Comparison of ENCODE assay signal across 8 mouse cellular contexts in genomic region chr2:20967101-20967645, GRCm38 (mm10). TPM values are rescaled to one million over a fixed set of nuclear protein-coding genes. Genes with fewer than 3 reads are reported as not detected.
DNase-seq lines count a peak whose midpoint lies in the region; ATAC-seq and TF ChIP-seq lines count a peak whose summit lies in the region.

No protein-coding gene starts in this region.

- peak overlapping the region; percentile 98 for H3K4me2 ChIP-seq in CH12.LX (ENCODE audit: insufficient read depth, low read depth, poor library complexity, severe bottlenecking)
- H3K4me2 ChIP-seq in kidney, embryonic 16.5 days (replicated peaks; ENCODE audit: low read depth, low read length): peak overlapping the region; percentile 91
- peak overlapping the region; percentile 88 for H3K4me2 ChIP-seq in lung, postnatal 0 days (replicated peaks; ENCODE audit: low read depth, low read length)

- H3K27ac ChIP-seq in CH12.LX (ENCODE audit: insufficient read depth, low read depth): no peak overlapping the region
- peak overlapping the region; percentile 94 for H3K27ac ChIP-seq in kidney, embryonic 16.5 days (ENCODE audit: low read length)
- peak overlapping the region; percentile 98 for H3K27ac ChIP-seq in lung, postnatal 0 days (ENCODE audit: low read length)

- DNase-seq in CH12.LX (ENCODE audit: extremely low read depth): no peak
- DNase-seq in Muller cell, postnatal 12 days (ENCODE audit: inconsistent ontology term): peak; percentile 61
- DNase-seq in embryo, embryonic 10.5 days (ENCODE audit: low spot score): peak; percentile 72
- DNase-seq in heart, adult 9 months (ENCODE audit: low spot score in 2 of 2): peak; percentile 51 to 61
- peak; percentile 57 for DNase-seq in lung, postnatal 0 days (ENCODE audit: low spot score)
- peak; percentile 25 for DNase-seq in right cerebral cortex, postnatal 4 days
- DNase-seq in frontal cortex, postnatal 25 days (ENCODE audit: low spot score in 2 of 2): no peak

- H3K79me2 ChIP-seq in CH12.LX (replicated peaks; ENCODE audit: control insufficient read depth, extremely low read depth, insufficient read depth, poor library complexity, severe bottlenecking): peaks cover 32% of the 10 kb centered on the region

- H3K36me3 ChIP-seq in CH12.LX (replicated peaks in 1 of 2; ENCODE audit: control insufficient read depth in 1 of 2, insufficient read depth in 1 of 2, low read length in 1 of 2): peaks cover 0 to 6% of the 10 kb centered on the region in 2 experiments
- no peaks in the 10 kb centered on the region for H3K36me3 ChIP-seq in kidney, embryonic 16.5 days (ENCODE audit: insufficient read depth, low read length)
- no peaks in the 10 kb centered on the region for H3K36me3 ChIP-seq in lung, postnatal 0 days (ENCODE audit: insufficient read depth, low read length)

- dilution Hi-C loops in CH12.LX (cut with MboI; ENCODE audit: extremely low pct_ligation_motif_present, extremely low pct_unique_long_range_greater_than_20kb, low sequenced_read_pairs): no loop called here

- 2% methylated on average over 13 of the region's 13 CpGs for WGBS in kidney, embryonic 16.5 days
- WGBS in lung, postnatal 0 days: 3% methylated on average over 13 of the region's 13 CpGs

- TF ChIP-seq POLR2A in CH12.LX (IDR thresholded peaks at IDR 0.05; ENCODE audit: low read depth, low read length): no peak

- H3K9me3 ChIP-seq in CH12.LX (replicated peaks; ENCODE audit: low read length): no peaks in the 10 kb centered on the region
- H3K9me3 ChIP-seq in kidney, embryonic 16.5 days (ENCODE audit: low read length): no peaks in the 10 kb centered on the region
- no peaks in the 10 kb centered on the region for H3K9me3 ChIP-seq in lung, postnatal 0 days (ENCODE audit: low read length)

- TF ChIP-seq CTCF in CH12.LX (conservative IDR thresholded peaks at IDR 0.05 in 1 of 2, IDR thresholded peaks at IDR 0.05 in 1 of 2; ENCODE audit: low read depth in 2 of 2, low read length in 2 of 2): no peak
- TF ChIP-seq CTCF in lung, postnatal 0 days (IDR thresholded peaks at IDR 0.05): no peak

- no peak for ATAC-seq in kidney, embryonic 16.5 days (ENCODE audit: low FRiP score, low TSS enrichment)
- no peak for ATAC-seq in lung, postnatal 0 days

- H3K4me3 ChIP-seq in CH12.LX (replicated peaks in 1 of 3; ENCODE audit: low read depth in 2 of 3, low read length in 2 of 3, poor library complexity in 1 of 3): peak overlapping the region; percentile 69 to 93 (median 79)
- peak overlapping the region; percentile 87 for H3K4me3 ChIP-seq in kidney, embryonic 16.5 days (ENCODE audit: low read length)
- peak overlapping the region; percentile 95 for H3K4me3 ChIP-seq in lung, postnatal 0 days (ENCODE audit: low read depth, low read length)

- no peak for TF ChIP-seq EP300 in CH12.LX (IDR thresholded peaks at IDR 0.05; ENCODE audit: low read length)
- TF ChIP-seq EP300 in lung, postnatal 0 days (IDR thresholded peaks at IDR 0.05): no peak

- in situ Hi-C loops in CH12.LX (cut with MboI; ENCODE audit: low pct_ligation_motif_present, low pct_unique_long_range_greater_than_20kb, low sequenced_read_pairs): loop anchor here (10.0 kb wide), 1 partner anchor 52 kb away; no protein-coding TSS in a partner anchor

- H3K9ac ChIP-seq in CH12.LX (ENCODE audit: insufficient read depth, low read depth): peak overlapping the region; percentile 83
- peak overlapping the region; percentile 97 for H3K9ac ChIP-seq in kidney, embryonic 16.5 days (replicated peaks; ENCODE audit: low read length)
- H3K9ac ChIP-seq in lung, postnatal 0 days (replicated peaks; ENCODE audit: low read depth): peak overlapping the region; percentile 86

- no peak for TF ChIP-seq RAD21 in CH12.LX (IDR thresholded peaks at IDR 0.05; ENCODE audit: low read depth, low read length)

- no peaks in the 10 kb centered on the region for H3K27me3 ChIP-seq in CH12.LX (replicated peaks)
- H3K27me3 ChIP-seq in kidney, embryonic 16.5 days (ENCODE audit: insufficient read depth, low read length): no peaks in the 10 kb centered on the region
- H3K27me3 ChIP-seq in lung, postnatal 0 days (replicated peaks; ENCODE audit: insufficient read depth, low read length): no peaks in the 10 kb centered on the region

- H3K4me1 ChIP-seq in CH12.LX (ENCODE audit: control insufficient read depth in 1 of 2, insufficient read depth in 2 of 2): peaks cover 0 to 47% of the 10 kb centered on the region in 2 experiments; a peak in 3 of 4 replicates
- H3K4me1 ChIP-seq in kidney, embryonic 16.5 days (ENCODE audit: insufficient read depth, low read length): peaks cover 27% of the 10 kb centered on the region
- peaks cover 20% of the 10 kb centered on the region for H3K4me1 ChIP-seq in lung, postnatal 0 days (ENCODE audit: insufficient read depth, low read depth, low read length)

TF ChIP-seq in CH12.LX, 34 proteins besides CTCF, POLR2A, EP300 and RAD21:
- TF ChIP-seq MAFK (IDR thresholded peaks at IDR 0.05; ENCODE audit: insufficient replicate concordance, low read length) (no peak), TBP (conservative IDR thresholded peaks at IDR 0.05; ENCODE audit: low read depth, low read length) (no peak), PAX5 (IDR thresholded peaks at IDR 0.05; ENCODE audit: low read length) (no peak), GABPA (IDR thresholded peaks at IDR 0.05; ENCODE audit: insufficient replicate concordance, low read depth, low read length) (no peak), TCF12 (IDR thresholded peaks at IDR 0.05; ENCODE audit: low read depth, low read length) (no peak), BHLHE40 (IDR thresholded peaks at IDR 0.05; ENCODE audit: low read depth, low read length) (no peak), MAX (IDR thresholded peaks at IDR 0.05; ENCODE audit: low read length) (no peak), SMC3 (IDR thresholded peaks at IDR 0.05; ENCODE audit: low read depth, low read length) (no peak), JUN (IDR thresholded peaks at IDR 0.05; ENCODE audit: insufficient read depth, low read depth, low read length) (no peak), UBTF (IDR thresholded peaks at IDR 0.05; ENCODE audit: low read depth, low read length) (no peak), RCOR1 (conservative IDR thresholded peaks at IDR 0.05; ENCODE audit: low read depth, low read length) (no peak), CHD1 (IDR thresholded peaks at IDR 0.05; ENCODE audit: low read depth, low read length) (no peak), KAT2A (IDR thresholded peaks at IDR 0.05; ENCODE audit: insufficient replicate concordance, low read length) (no peak), ZKSCAN1 (IDR thresholded peaks at IDR 0.05; ENCODE audit: borderline replicate concordance, low read depth, low read length) (no peak), POLR2AphosphoS2 (IDR thresholded peaks at IDR 0.05; ENCODE audit: low read depth, low read length) (no peak)

RNA-seq across cellular contexts. Expression of gene Arhgap21, which starts 1.5 kb away (rescaled TPM):
- total RNA-seq in CH12.LX (2012; rRNA removed) (7.2 and 10.8 TPM in 2 replicates), CH12.LX (2014; rRNA removed) (5.2 and 7.6 TPM in 2 replicates)
- polyA plus RNA-seq in CH12.LX (2012; ENCODE audit: insufficient read length, low read depth): 22.7 and 25.0 TPM in 2 replicates
- 9.2 and 11.2 TPM in 2 replicates for polyA plus RNA-seq in kidney, embryonic 16.5 days (2015; fragmentation: Nextera tagmentation; extraction: Ambion mirVana)
- 9.9 and 10.9 TPM in 2 replicates for polyA plus RNA-seq in lung, postnatal 0 days (2015; fragmentation: Nextera tagmentation; extraction: Ambion mirVana)

Comparison
In these comparisons a context has a peak if more than half of its experiments do, and no peak if none do; other contexts are left out.
1. DNase-seq: peak in Muller cell, postnatal 12 days (single experiment), embryo, embryonic 10.5 days (single experiment), heart, adult 9 months (2 of 2), lung, postnatal 0 days (single experiment) and right cerebral cortex, postnatal 4 days (single experiment); none in CH12.LX (single experiment) and frontal cortex, postnatal 25 days (0 of 2).
2. Peak in every context shown above with its lines, with median percentiles within 50 percentile points of each other: H3K4me2 ChIP-seq, H3K4me3 ChIP-seq and H3K9ac ChIP-seq.